Mouse (Mus musculus) olfactory bulb, adult 2 months (tissue): ENCODE data around the gene Nelfb.

Experiments
- CTCF ChIP-seq: fragments of 200-500 bp; IDR thresholded peaks from 2 replicates; pipeline ENCODE4 v1.5.1; 2012; ENCODE audit warnings: low read depth, mild to moderate bottlenecking, low read length, moderate library complexity; ENCODE audit not compliant: insufficient read depth
- POLR2A ChIP-seq: fragments of 200-500 bp; IDR thresholded peaks from 2 replicates; pipeline ENCODE4 v1.6.1; 2012; ENCODE audit warnings: mild to moderate bottlenecking, low read depth, low read length, moderate library complexity; ENCODE audit not compliant: insufficient read depth

GRCm38 (mm10) chr2:25174866-25175689 is 36.2 kb downstream of the Nelfb start:
- TF ChIP-seq CTCF (no peak), POLR2A (no peak)
